Mouse (Mus musculus) embryonic fibroblast, embryonic 13.5 days (primary cell): Measurements from ENCODE around the gene Pgghg.

Source experiments
- CTCF ChIP-seq: IDR thresholded peaks from 2 replicates; pipeline ENCODE4 v1.5.1; 2011; ENCODE audit warnings: mild to moderate bottlenecking, control low read depth, low read length, moderate library complexity, borderline replicate concordance; ENCODE audit not compliant: insufficient read depth
- POLR2A ChIP-seq: IDR thresholded peaks from 2 replicates; pipeline ENCODE4 v1.6.1; 2011; ENCODE audit warnings: low read depth, mild to moderate bottlenecking, control low read depth, low read length, moderate library complexity

GRCm38 (mm10) chr7:140962733-140963132 is 21.5 kb downstream of the Pgghg start:
- no peak for TF ChIP-seq POLR2A
- no peak for TF ChIP-seq CTCF
